Mouse (Mus musculus) MEL (cell line): Measurements from ENCODE around the gene Kcnt2. TPM values are rescaled to one million over a fixed set of nuclear protein-coding genes. Genes with fewer than 3 reads are reported as not detected.
A peak's percentile ranks its signal among the peaks of the same experiment; 100 is the strongest.

ENCODE experiments used
- DNase-seq: peaks from one replicate; pipeline ENCODE4 v3.0.0; 2011; ENCODE audit warnings: low read depth, low spot score
- H3K27ac ChIP-seq: 2 replicates; pipeline ENCODE4 v1.5.1; 2012; ENCODE audit warnings: low read depth, mild to moderate bottlenecking, control low read depth, low read length, moderate library complexity; ENCODE audit not compliant: control insufficient read depth
- H3K27me3 ChIP-seq, 2 experiments: fragments of 150-350 bp in 1 of 2; sonication (generic) in 1 of 2; 2 replicates each; pipeline ENCODE4 v1.6.1; 2012; ENCODE audit warnings: low read length in 2 of 2, mild to moderate bottlenecking in 2 of 2, improper control_type of control experiment in 1 of 2, moderate library complexity in 1 of 2; ENCODE audit not compliant: insufficient read depth in 2 of 2, control insufficient read depth in 1 of 2
- H3K36me3 ChIP-seq, 2 experiments: 2 replicates each; pipeline ENCODE4 v1.6.1; 2012 to 2014; ENCODE audit warnings: low read length in 2 of 2, improper control_type of control experiment in 1 of 2, inconsistent platforms in 1 of 2, mild to moderate bottlenecking in 1 of 2; ENCODE audit not compliant: insufficient read depth in 2 of 2, control insufficient read depth in 1 of 2
- H3K4me1 ChIP-seq, 2 experiments: fragments of 150-350 bp in 1 of 2; sonication (generic) in 1 of 2; 2 replicates each; pipeline ENCODE4 v1.6.1; 2012; ENCODE audit warnings: low read length in 2 of 2, improper control_type of control experiment in 1 of 2, mild to moderate bottlenecking in 1 of 2; ENCODE audit not compliant: insufficient read depth in 2 of 2, control insufficient read depth in 1 of 2
- H3K4me3 ChIP-seq, 2 experiments: fragments of 150-350 bp in 1 of 2; sonication (generic) in 1 of 2; 2 replicates each; pipeline ENCODE4 v1.5.1; 2012; ENCODE audit warnings: low read depth in 2 of 2, low read length in 2 of 2, mild to moderate bottlenecking in 2 of 2, moderate library complexity in 2 of 2, control low read depth in 1 of 2, improper control_type of control experiment in 1 of 2; ENCODE audit not compliant: control insufficient read depth in 1 of 2, insufficient read depth in 1 of 2
- H3K79me2 ChIP-seq: 2 replicates; pipeline ENCODE4 v1.6.1; 2012; ENCODE audit warnings: mild to moderate bottlenecking, low read length, moderate library complexity; ENCODE audit not compliant: control insufficient read depth, poor library complexity, insufficient read depth
- H3K9ac ChIP-seq: 2 replicates; pipeline ENCODE4 v1.6.1; 2012; ENCODE audit warnings: low read depth, mild to moderate bottlenecking, control low read depth, low read length, moderate library complexity; ENCODE audit not compliant: control insufficient read depth, poor library complexity, severe bottlenecking
- H3K9me3 ChIP-seq: fragments of 150-350 bp; sonication (generic); replicated peaks from 2 replicates; pipeline ENCODE4 v1.6.1; 2012; ENCODE audit warnings: mild to moderate bottlenecking, low read length, improper control_type of control experiment, moderate library complexity; ENCODE audit not compliant: insufficient read depth
- CHD1 ChIP-seq: IDR thresholded peaks from 2 replicates; pipeline ENCODE4 v1.6.1; 2012; ENCODE audit warnings: low read depth, mild to moderate bottlenecking, inconsistent platforms, low read length, improper control_type of control experiment
- CHD2 ChIP-seq: IDR thresholded peaks from 2 replicates; pipeline ENCODE4 v1.6.1; 2011; ENCODE audit warnings: low read length, improper control_type of control experiment
- CTCF ChIP-seq, 3 experiments: IDR thresholded peaks in 2 of 3; conservative IDR thresholded peaks in 1 of 3; 2 replicates each; pipeline ENCODE4 v1.5.1; 2011 to 2012; ENCODE audit warnings: low read length in 3 of 3, low read depth in 2 of 3, mild to moderate bottlenecking in 2 of 3, improper control_type of control experiment in 1 of 3, inconsistent platforms in 1 of 3, mixed read lengths in 1 of 3, moderate library complexity in 1 of 3; ENCODE audit not compliant: control insufficient read depth in 1 of 3, insufficient read depth in 1 of 3, poor library complexity in 1 of 3, severe bottlenecking in 1 of 3
- ELF1 ChIP-seq: IDR thresholded peaks from 2 replicates; pipeline ENCODE4 v1.6.1; 2014; ENCODE audit warnings: low read depth, mild to moderate bottlenecking, inconsistent platforms, low read length, improper control_type of control experiment, moderate library complexity
- EP300 ChIP-seq, 2 experiments: IDR thresholded peaks; 2 replicates each; pipeline ENCODE4 v1.6.1; 2011; ENCODE audit warnings: improper control_type of control experiment in 2 of 2, low read length in 2 of 2, low read depth in 1 of 2, mild to moderate bottlenecking in 1 of 2
- GABPA ChIP-seq: IDR thresholded peaks from 2 replicates; pipeline ENCODE4 v1.6.1; 2012; ENCODE audit warnings: low read depth, mild to moderate bottlenecking, inconsistent platforms, low read length, improper control_type of control experiment, moderate library complexity
- KAT2A ChIP-seq: conservative IDR thresholded peaks from 2 replicates; pipeline ENCODE4 v1.6.1; 2012; ENCODE audit warnings: low read depth, low read length, improper control_type of control experiment, inconsistent platforms
- MAX ChIP-seq: IDR thresholded peaks from 2 replicates; pipeline ENCODE4 v1.6.1; 2011; ENCODE audit warnings: low read length, improper control_type of control experiment
- MAZ ChIP-seq: IDR thresholded peaks from 2 replicates; pipeline ENCODE4 v1.6.1; 2012; ENCODE audit warnings: low read depth, mild to moderate bottlenecking, inconsistent platforms, low read length, improper control_type of control experiment
- MEF2A ChIP-seq: IDR thresholded peaks from 2 replicates; pipeline ENCODE4 v1.6.1; 2014; ENCODE audit warnings: low read depth, mild to moderate bottlenecking, inconsistent platforms, low read length, improper control_type of control experiment; ENCODE audit not compliant: poor library complexity, insufficient replicate concordance, severe bottlenecking; ENCODE audit errors: extremely low read depth
- MXI1 ChIP-seq: IDR thresholded peaks from 2 replicates; pipeline ENCODE4 v1.6.1; 2011; ENCODE audit warnings: mild to moderate bottlenecking, low read depth, low read length, improper control_type of control experiment
- MYC ChIP-seq: IDR thresholded peaks from 2 replicates; pipeline ENCODE4 v1.6.1; 2011; ENCODE audit warnings: low read depth, mild to moderate bottlenecking, low read length, improper control_type of control experiment, moderate library complexity
- POLR2A ChIP-seq, 2 experiments: IDR thresholded peaks; 2 replicates each; pipeline ENCODE4 v1.6.1; 2011 to 2012; ENCODE audit warnings: low read length in 2 of 2, mild to moderate bottlenecking in 2 of 2, control low read depth in 1 of 2, improper control_type of control experiment in 1 of 2, low read depth in 1 of 2, moderate library complexity in 1 of 2; ENCODE audit not compliant: control insufficient read depth in 1 of 2, insufficient read depth in 1 of 2, poor library complexity in 1 of 2
- POLR2AphosphoS5 ChIP-seq: IDR thresholded peaks from 2 replicates; pipeline ENCODE4 v1.6.1; 2012; ENCODE audit warnings: low read depth, borderline replicate concordance, mild to moderate bottlenecking, inconsistent platforms, low read length, moderate library complexity, mixed read lengths
- RAD21 ChIP-seq: IDR thresholded peaks from 2 replicates; pipeline ENCODE4 v1.6.1; 2011; ENCODE audit warnings: mild to moderate bottlenecking, low read depth, low read length, improper control_type of control experiment
- SIN3A ChIP-seq: IDR thresholded peaks from 2 replicates; pipeline ENCODE4 v1.6.1; 2012; ENCODE audit warnings: low read length, improper control_type of control experiment, inconsistent platforms
- SMC3 ChIP-seq: IDR thresholded peaks from 2 replicates; pipeline ENCODE4 v1.6.1; 2011; ENCODE audit warnings: low read depth, low read length, improper control_type of control experiment
- TAL1 ChIP-seq: IDR thresholded peaks from 2 replicates; pipeline ENCODE4 v1.6.1; 2012; ENCODE audit warnings: mild to moderate bottlenecking, inconsistent platforms, low read length, moderate library complexity, mixed read lengths
- TBP ChIP-seq: IDR thresholded peaks from 2 replicates; pipeline ENCODE4 v1.8.0; 2011; ENCODE audit warnings: low read depth, low read length, improper control_type of control experiment
- UBTF ChIP-seq: IDR thresholded peaks from 2 replicates; pipeline ENCODE4 v1.6.1; 2012; ENCODE audit warnings: low read depth, mild to moderate bottlenecking, inconsistent platforms, low read length, improper control_type of control experiment, moderate library complexity, borderline replicate concordance; ENCODE audit not compliant: insufficient read depth
- USF2 ChIP-seq, 2 experiments: IDR thresholded peaks; 2 replicates each; pipeline ENCODE4 v1.6.1; 2011 to 2012; ENCODE audit warnings: improper control_type of control experiment in 2 of 2, low read length in 2 of 2, borderline replicate concordance in 1 of 2, inconsistent platforms in 1 of 2, low read depth in 1 of 2, mild to moderate bottlenecking in 1 of 2; ENCODE audit not compliant: insufficient read depth in 1 of 2
- ZC3H11A ChIP-seq: IDR thresholded peaks from 2 replicates; pipeline ENCODE4 v1.6.1; 2012; ENCODE audit warnings: low read depth, mild to moderate bottlenecking, inconsistent platforms, low read length, improper control_type of control experiment
- ZKSCAN1 ChIP-seq: IDR thresholded peaks from 2 replicates; pipeline ENCODE4 v1.6.1; 2012; ENCODE audit warnings: low read depth, mild to moderate bottlenecking, inconsistent platforms, low read length, improper control_type of control experiment, moderate library complexity
- ZMIZ1 ChIP-seq: IDR thresholded peaks from 2 replicates; pipeline ENCODE4 v1.6.1; 2012; ENCODE audit warnings: low read depth, mild to moderate bottlenecking, inconsistent platforms, low read length, improper control_type of control experiment, moderate library complexity
- ZNF384 ChIP-seq: IDR thresholded peaks from 2 replicates; pipeline ENCODE4 v1.6.1; 2012; ENCODE audit warnings: low read depth, mild to moderate bottlenecking, inconsistent platforms, low read length, improper control_type of control experiment
- polyA plus RNA-seq, 2 experiments: library from polyadenylated mRNA; stranded (reverse) in 1 of 2; unstranded in 1 of 2; fragments of >175 nt in 1 of 2; fragments of >200 nt in 1 of 2; gene quantifications; 2 replicates each; pipeline versions ENCODE4 v1.2.1 to v1.2.4; 2012; ENCODE audit warnings: low replicate concordance in 2 of 2, low read depth in 1 of 2; ENCODE audit not compliant: insufficient read length in 2 of 2, insufficient read depth in 1 of 2, missing spikeins in 1 of 2
- total RNA-seq: library from RNA; depleted of rRNA; stranded (reverse); fragments of 300-350 nt; gene quantifications from 2 replicates; pipeline ENCODE4 v1.2.3, GENCODE M21; 2012

Gene Kcnt2
- total and polyA plus RNA-seq, 3 experiments: not detected

DNA sequence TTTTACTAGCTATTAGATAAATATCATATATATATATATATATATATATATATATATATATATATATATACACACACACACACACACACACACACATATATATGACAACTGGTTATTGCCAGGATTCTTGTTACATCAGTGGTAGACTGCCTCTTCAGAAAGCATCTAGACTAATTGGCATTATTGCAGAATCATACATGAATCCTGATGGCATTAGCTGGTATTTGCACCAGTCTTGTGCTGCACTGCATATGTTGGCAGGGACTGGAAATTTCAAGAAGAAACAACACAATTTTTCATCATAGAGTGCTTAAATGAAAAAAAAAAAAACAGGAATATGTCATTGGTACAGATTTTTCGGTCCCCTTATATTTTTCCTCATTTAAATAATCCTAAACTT lies 223.6 kb downstream of the Kcnt2 start:
- Histone ChIP-seq H3K79me2 (no peaks in the 10 kb centered on the region), H3K9ac (no peak overlapping the region), H3K27ac (no peak overlapping the region), H3K4me3 (no peak overlapping the region), H3K27me3 (no peaks in the 10 kb centered on the region), H3K4me1 (no peaks in the 10 kb centered on the region), H3K36me3 (no peaks in the 10 kb centered on the region), H3K9me3 (no peaks in the 10 kb centered on the region)
- TF ChIP-seq POLR2A (IDR thresholded peaks at IDR 0.05; ENCODE audit: control insufficient read depth in 1 of 2, insufficient read depth in 1 of 2, low read depth in 1 of 2, low read length in 2 of 2, poor library complexity in 1 of 2): no peak
- TF ChIP-seq ELF1: no peak
- TF ChIP-seq ZNF384: no peak
- TF ChIP-seq KAT2A: no peak
- TF ChIP-seq TBP: no peak
- no peak for TF ChIP-seq CHD2
- TF ChIP-seq POLR2AphosphoS5: no peak
- no peak for TF ChIP-seq MXI1
- no peak for TF ChIP-seq ZMIZ1
- no peak for TF ChIP-seq MEF2A
- no peak for DNase-seq

GRCm38 (mm10) chr1:140476921-140477320 lies 231.0 kb downstream of the Kcnt2 start:
- no peak for TF ChIP-seq KAT2A
- no peak for TF ChIP-seq ZKSCAN1
- TF ChIP-seq SIN3A: no peak
- TF ChIP-seq MAX: no peak
- TF ChIP-seq, all 39 proteins: peak for 0
- no peaks in the 10 kb centered on the region for H3K36me3 ChIP-seq
- H3K9ac ChIP-seq: no peak overlapping the region
- H3K4me1 ChIP-seq: no peaks in the 10 kb centered on the region
- H3K27me3 ChIP-seq: no peaks in the 10 kb centered on the region
- no peak for DNase-seq
- no peaks in the 10 kb centered on the region for H3K9me3 ChIP-seq
- no peaks in the 10 kb centered on the region for H3K79me2 ChIP-seq
- H3K27ac ChIP-seq: no peak overlapping the region
- no peak overlapping the region for H3K4me3 ChIP-seq

GRCm38 (mm10) chr1:140484016-140484415 lies 238.1 kb downstream of the Kcnt2 start:
- H3K4me1 ChIP-seq: no peaks in the 10 kb centered on the region
- H3K27ac ChIP-seq: no peak overlapping the region
- H3K36me3 ChIP-seq: no peaks in the 10 kb centered on the region; a peak in 1 of 4 replicates
- H3K27me3 ChIP-seq: no peaks in the 10 kb centered on the region
- H3K79me2 ChIP-seq: no peaks in the 10 kb centered on the region
- peak; percentile 52 for DNase-seq
- H3K4me3 ChIP-seq: no peak overlapping the region
- no peak overlapping the region for H3K9ac ChIP-seq
- no peaks in the 10 kb centered on the region for H3K9me3 ChIP-seq
- TF ChIP-seq SMC3 (peak; percentile 31), KAT2A (no peak), USF2 (IDR thresholded peaks at IDR 0.05; ENCODE audit: borderline replicate concordance in 1 of 2, insufficient read depth in 1 of 2, low read depth in 1 of 2, low read length in 2 of 2) (no peak), CHD1 (no peak), MAZ (no peak), ZNF384 (peak; percentile 55), ZC3H11A (peak; percentile 31), CTCF (IDR thresholded peaks at IDR 0.05 in 2 of 3, conservative IDR thresholded peaks at IDR 0.05 in 1 of 3; ENCODE audit: control insufficient read depth in 1 of 3, insufficient read depth in 1 of 3, low read depth in 2 of 3, low read length in 3 of 3, poor library complexity in 1 of 3, severe bottlenecking in 1 of 3) (peak in 1 of 3 experiments; percentile 53; a peak in 2 of 6 replicates), EP300 (IDR thresholded peaks at IDR 0.05; ENCODE audit: low read depth in 1 of 2, low read length in 2 of 2) (no peak), GABPA (no peak), MEF2A (no peak), RAD21 (peak; percentile 27), TAL1 (no peak), ELF1 (no peak), MYC (no peak), POLR2AphosphoS5 (no peak), CHD2 (no peak), UBTF (no peak), MAX (no peak)
